Mouse (Mus musculus) hindbrain, embryonic 16.5 days (tissue): ENCODE results near the gene Cyp2c68. TPM values are rescaled to one million over a fixed set of nuclear protein-coding genes. Genes with fewer than 3 reads are reported as not detected.
"Not testable (repeated sequence)": the region's sequence is repeated elsewhere in the genome, so short reads cannot be mapped to it uniquely, and the experiment has no call there.

Source experiments
- ATAC-seq: fragments of 200-750 bp; cut with Nextera tagmentation; 2 replicates; pipeline ENCODE4 v1.8.0; 2017; ENCODE audit warnings: moderate TSS enrichment, moderate library complexity
- H3K27ac ChIP-seq: fragments of 300-500 bp; sonication (generic); 2 replicates; pipeline ENCODE4 v1.5.1; 2014; ENCODE audit warnings: low read depth, mild to moderate bottlenecking, control low read depth, low read length, moderate library complexity
- H3K27me3 ChIP-seq: fragments of 300-500 bp; sonication (generic); replicated peaks from 2 replicates; pipeline ENCODE4 v1.6.1; 2014; ENCODE audit warnings: low read length; ENCODE audit not compliant: control insufficient read depth, insufficient read depth
- H3K36me3 ChIP-seq: fragments of 300-500 bp; sonication (generic); 2 replicates; pipeline ENCODE4 v1.6.1; 2014; ENCODE audit warnings: mild to moderate bottlenecking, low read length, moderate library complexity, mixed read lengths; ENCODE audit not compliant: control insufficient read depth, insufficient read depth
- H3K4me1 ChIP-seq: fragments of 300-500 bp; sonication (generic); 2 replicates; pipeline ENCODE4 v1.6.1; 2014; ENCODE audit warnings: low read depth, low read length; ENCODE audit not compliant: control insufficient read depth, insufficient read depth
- H3K4me2 ChIP-seq: fragments of 300-500 bp; sonication (generic); 2 replicates; pipeline ENCODE4 v1.6.1; 2014; ENCODE audit warnings: mild to moderate bottlenecking, low read length, control low read depth, moderate library complexity
- H3K4me3 ChIP-seq: fragments of 300-500 bp; sonication (generic); 2 replicates; pipeline ENCODE4 v1.5.1; 2014; ENCODE audit warnings: mild to moderate bottlenecking, low read length, control low read depth, moderate library complexity
- H3K9ac ChIP-seq: fragments of 300-500 bp; sonication (generic); 2 replicates; pipeline ENCODE4 v1.6.1; 2014; ENCODE audit warnings: low read depth, mild to moderate bottlenecking, control low read depth, low read length, moderate library complexity
- H3K9me3 ChIP-seq: fragments of 300-500 bp; sonication (generic); 2 replicates; pipeline ENCODE4 v1.6.1; 2014; ENCODE audit warnings: mild to moderate bottlenecking, low read length, moderate library complexity; ENCODE audit not compliant: control insufficient read depth
- WGBS: fragments of 180-500 bp; shearing (Covaris S2); extraction: QIAGEN DNeasy Blood & Tissue Kit; methylation state at CpG from one replicate; pipeline ENCODE4 v1.1.7; 2014; 5-methylcytosine and 5-hydroxymethylcytosine counted together
- polyA plus RNA-seq: library from polyadenylated mRNA; unstranded; fragments of >200 nt; fragmentation: Nextera tagmentation; extraction: Ambion mirVana; gene quantifications from 2 replicates; pipeline ENCODE4 v1.2.1, GENCODE M21; 2015

The Cyp2c68 gene
- not detected in 2 replicates for polyA plus RNA-seq

- Histone ChIP-seq H3K9me3 (no peaks in the 10 kb centered on the region; the same call in 1 of the 2 replicates), H3K4me1 (no peaks in the 10 kb centered on the region), H3K4me3 (no peak within 1 kb of the TSS), H3K9ac (no peak within 1 kb of the TSS), H3K36me3 (no peaks in the 10 kb centered on the region), H3K4me2 (no peak within 1 kb of the TSS), H3K27me3 (no peaks in the 10 kb centered on the region), H3K27ac (no peak within 1 kb of the TSS)
- WGBS = 91% methylated on average over 2 of the region's 2 CpGs
- ATAC-seq = no peak
Observed at GRCm38 (mm10) chr19:39740920-39741319, at the start of gene Cyp2c68. Gene Cyp2c68 (minus strand): TSS chr19:39741054.

- WGBS = 85% methylated on average over 2 of the region's 2 CpGs
- not testable (repeated sequence) for H3K4me1 ChIP-seq
Observed at GRCm38 (mm10) chr19:39785458-39785857, 44.6 kb upstream of the Cyp2c68 start.

GRCm38 (mm10) chr19:39745357-39745756, 4.5 kb upstream of the Cyp2c68 start:
- Histone ChIP-seq H3K27me3 (no peaks in the 10 kb centered on the region), H3K4me1 (no peaks in the 10 kb centered on the region), H3K27ac (no peak overlapping the region), H3K9ac (no peak overlapping the region), H3K9me3 (no peaks in the 10 kb centered on the region; the same call in 1 of the 2 replicates), H3K36me3 (no peaks in the 10 kb centered on the region), H3K4me2 (no peak overlapping the region), H3K4me3 (no peak overlapping the region)
- ATAC-seq = no peak
- 57% methylated on average over 1 of the region's 1 CpGs for WGBS

More at GRCm38 (mm10) chr19:39785458-39785857, 44.6 kb upstream of the Cyp2c68 start:
- H3K4me3 ChIP-seq, H3K27me3 ChIP-seq, H3K9me3 ChIP-seq, H3K27ac ChIP-seq, H3K4me2 ChIP-seq, H3K36me3 ChIP-seq, ATAC-seq, H3K9ac ChIP-seq: not testable (repeated sequence)

- not testable (repeated sequence) for ATAC-seq, H3K4me2 ChIP-seq, H3K9me3 ChIP-seq, H3K4me3 ChIP-seq, H3K36me3 ChIP-seq, H3K9ac ChIP-seq, H3K27ac ChIP-seq, H3K27me3 ChIP-seq, H3K4me1 ChIP-seq
- 42% methylated on average over 1 of the region's 1 CpGs for WGBS
Observed at GRCm38 (mm10) chr19:39744361-39744760, 3.5 kb upstream of the Cyp2c68 start.

- H3K9me3 ChIP-seq, H3K4me3 ChIP-seq, H3K4me2 ChIP-seq, H3K27me3 ChIP-seq, H3K4me1 ChIP-seq, H3K9ac ChIP-seq, H3K27ac ChIP-seq, ATAC-seq, H3K36me3 ChIP-seq: not testable (repeated sequence)
- 64% methylated on average over 2 of the region's 2 CpGs for WGBS
Observed at GRCm38 (mm10) chr19:39711116-39711515, 29.7 kb downstream of the Cyp2c68 start.

- H3K27me3 ChIP-seq, H3K4me3 ChIP-seq, H3K4me1 ChIP-seq, H3K4me2 ChIP-seq, H3K36me3 ChIP-seq, ATAC-seq, H3K9ac ChIP-seq, H3K9me3 ChIP-seq, H3K27ac ChIP-seq: not testable (repeated sequence)
Observed at GRCm38 (mm10) chr19:39665650-39666049, 75.2 kb downstream of the Cyp2c68 start.

- Histone ChIP-seq H3K4me1 (no peaks in the 10 kb centered on the region), H3K27ac (no peak overlapping the region), H3K9me3 (peaks cover 7% of the 10 kb centered on the region), H3K4me2 (no peak overlapping the region), H3K27me3 (no peaks in the 10 kb centered on the region), H3K36me3 (no peaks in the 10 kb centered on the region), H3K4me3 (no peak overlapping the region), H3K9ac (no peak overlapping the region)
- WGBS = 38% methylated on average over 1 of the region's 1 CpGs
- ATAC-seq = no peak
Observed at GRCm38 (mm10) chr19:39652381-39652780, 88.5 kb downstream of the Cyp2c68 start.

GRCm38 (mm10) chr19:39648938-39649337, 91.9 kb downstream of the Cyp2c68 start, which contains the start of gene Cyp2c67:
Gene Cyp2c67 (minus strand): TSS chr19:39649051.
- no peak within 1 kb of the TSS for H3K4me2 ChIP-seq
- no peaks in the 10 kb centered on the region for H3K27me3 ChIP-seq
- H3K9ac ChIP-seq = no peak within 1 kb of the TSS
- peaks cover 13% of the 10 kb centered on the region for H3K9me3 ChIP-seq
- H3K4me1 ChIP-seq = no peaks in the 10 kb centered on the region
- H3K36me3 ChIP-seq = no peaks in the 10 kb centered on the region
- no peak within 1 kb of the TSS for H3K4me3 ChIP-seq
- H3K27ac ChIP-seq = no peak within 1 kb of the TSS
- 94% methylated on average over 1 of the region's 1 CpGs for WGBS
- ATAC-seq = no peak

GRCm38 (mm10) chr19:39647519-39647918, 93.3 kb downstream of the Cyp2c68 start:
- H3K27ac ChIP-seq = no peak overlapping the region
- ATAC-seq = no peak
- WGBS = 92% methylated on average over 9 of the region's 9 CpGs

GRCm38 (mm10) chr19:39644551-39644950, 96.3 kb downstream of the Cyp2c68 start:
- peaks cover 10% of the 10 kb centered on the region; the same call in 1 of the 2 replicates for H3K9me3 ChIP-seq
- H3K27ac ChIP-seq, H3K36me3 ChIP-seq, H3K4me1 ChIP-seq, H3K9ac ChIP-seq, H3K27me3 ChIP-seq, H3K4me2 ChIP-seq, H3K4me3 ChIP-seq, ATAC-seq: not testable (repeated sequence)
- WGBS = 89% methylated on average over 7 of the region's 7 CpGs

More at GRCm38 (mm10) chr19:39647519-39647918, 93.3 kb downstream of the Cyp2c68 start:
- H3K27me3 ChIP-seq = no peaks in the 10 kb centered on the region
- peaks cover 10% of the 10 kb centered on the region; the same call in 1 of the 2 replicates for H3K9me3 ChIP-seq
- no peaks in the 10 kb centered on the region for H3K36me3 ChIP-seq
- no peaks in the 10 kb centered on the region for H3K4me1 ChIP-seq
- no peak overlapping the region for H3K4me3 ChIP-seq
- H3K4me2 ChIP-seq = no peak overlapping the region
- no peak overlapping the region for H3K9ac ChIP-seq
